In the genomic region with DNA sequence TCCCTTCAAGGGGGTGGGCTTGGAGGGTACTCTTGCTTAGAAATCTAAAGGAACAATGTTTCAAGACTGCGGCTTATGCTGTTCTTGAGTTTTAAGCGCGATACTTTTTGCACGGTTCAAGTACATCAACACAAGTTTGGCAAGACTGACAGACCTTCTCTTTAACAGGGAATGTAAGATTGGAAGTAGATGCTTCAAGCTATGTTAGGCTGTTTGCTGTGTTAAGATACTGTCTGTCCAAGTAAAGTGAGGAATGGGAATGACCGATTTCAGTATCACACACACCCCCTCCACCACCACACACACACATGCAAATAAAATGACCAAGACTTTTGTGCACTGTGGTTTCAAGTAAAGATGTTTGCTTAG, we compare ENCODE assay signal across 9 mouse cellular contexts. TPM values are rescaled to one million over a fixed set of nuclear protein-coding genes. Genes with fewer than 3 reads are reported as not detected.
DNase-seq lines count a peak whose midpoint lies in the region; ATAC-seq and TF ChIP-seq lines count a peak whose summit lies in the region.
"Had no signal": no experiment of that assay in that cellular context is flagged by ENCODE, and none has a peak within 500 bp of the region (broad histone marks: within the 10 kb centered on the region; RNA-seq: fewer than 3 reads in every experiment).

No protein-coding gene starts in this region.

- H3K4me1 ChIP-seq in liver, embryonic 13.5 days (replicated peaks): 0 out of 2 replicates have a peak, but pooled peaks cover 2% of the 10 kb centered on the region
- no peaks in the 10 kb centered on the region for H3K4me1 ChIP-seq in stomach, postnatal 0 days (replicated peaks; ENCODE audit: control insufficient read depth, insufficient read depth)
- no peaks in the 10 kb centered on the region for H3K4me1 ChIP-seq in lung, adult 2 months (ENCODE audit: control insufficient read depth, insufficient read depth, low read length)

- no peaks in the 10 kb centered on the region for H3K9me3 ChIP-seq in liver, embryonic 13.5 days (replicated peaks)
- no peaks in the 10 kb centered on the region for H3K9me3 ChIP-seq in stomach, postnatal 0 days (ENCODE audit: control insufficient read depth, low read length)

- WGBS in liver, embryonic 13.5 days (ENCODE audit: insufficient replicate concordance): 11% methylated on average over 5 of the region's 5 CpGs
- 6% methylated on average over 5 of the region's 5 CpGs for WGBS in stomach, postnatal 0 days
- WGBS in lung, adult 2 months: 11% methylated on average over 5 of the region's 5 CpGs

- H3K27me3 ChIP-seq in liver, embryonic 13.5 days: peaks cover 20% of the 10 kb centered on the region
- no peaks in the 10 kb centered on the region for H3K27me3 ChIP-seq in stomach, postnatal 0 days (ENCODE audit: control insufficient read depth, insufficient read depth, low read length)

- no peak for TF ChIP-seq POLR2A in lung, adult 2 months (IDR thresholded peaks at IDR 0.05; ENCODE audit: borderline replicate concordance, extremely low read depth, low read depth, low read length)

- H3K4me2 ChIP-seq in liver, embryonic 13.5 days: peak overlapping the region; percentile 67
- H3K4me2 ChIP-seq in stomach, postnatal 0 days (replicated peaks; ENCODE audit: low read depth): peak overlapping the region; percentile 96

- H3K27ac ChIP-seq in gastrocnemius, adult 2 months: no peak overlapping the region
- H3K27ac ChIP-seq in liver, embryonic 13.5 days: no peak overlapping the region
- no peak overlapping the region for H3K27ac ChIP-seq in stomach, postnatal 0 days (replicated peaks)

- H3K9ac ChIP-seq in liver, embryonic 13.5 days: no peak overlapping the region
- H3K9ac ChIP-seq in stomach, postnatal 0 days (ENCODE audit: low read length): peak overlapping the region; percentile 50; the same call in 1 of the 2 replicates

- DNase-seq in gastrocnemius, adult 2 months: no peak
- DNase-seq in gastrocnemius, postnatal 25 days: no peak
- DNase-seq in retina, adult 2 months (ENCODE audit: low read depth, low spot score): peak; percentile 20
- DNase-seq in retina, embryonic 14.5 days (ENCODE audit: low spot score): no peak
- DNase-seq in liver, embryonic 13.5 days: no peak
- no peak for DNase-seq in stomach, postnatal 0 days (ENCODE audit: low spot score)
- no peak for DNase-seq in layer of hippocampus, adult 11-12 months (ENCODE audit: low spot score)
- no peak for DNase-seq in lung, adult 2 months

- ATAC-seq in liver, embryonic 13.5 days (ENCODE audit: low read depth): no peak
- no peak for ATAC-seq in stomach, postnatal 0 days (ENCODE audit: low FRiP score, low TSS enrichment)

- no peak for TF ChIP-seq CTCF in gastrocnemius, adult 2 months (IDR thresholded peaks at IDR 0.05)
- TF ChIP-seq CTCF in stomach, postnatal 0 days (IDR thresholded peaks at IDR 0.05; ENCODE audit: low read depth): no peak
- no peak for TF ChIP-seq CTCF in lung, adult 2 months (IDR thresholded peaks at IDR 0.05; ENCODE audit: insufficient read depth, low read length)

- no peaks in the 10 kb centered on the region for H3K36me3 ChIP-seq in liver, embryonic 13.5 days
- no peaks in the 10 kb centered on the region for H3K36me3 ChIP-seq in stomach, postnatal 0 days (ENCODE audit: control insufficient read depth, insufficient read depth, low read length)

- H3K4me3 ChIP-seq in gastrocnemius, adult 2 months: peak overlapping the region; percentile 71
- peak overlapping the region; percentile 55 for H3K4me3 ChIP-seq in liver, embryonic 13.5 days (replicated peaks)
- H3K4me3 ChIP-seq in stomach, postnatal 0 days (ENCODE audit: low read depth, low read length): peak overlapping the region; percentile 58
- no peak overlapping the region for H3K4me3 ChIP-seq in lung, adult 2 months (replicated peaks; ENCODE audit: extremely low read depth, low read depth, low read length)

- intact Hi-C loops in gastrocnemius, adult 2 months (cut with DNase I): no loop called here

- no peak for TF ChIP-seq EP300 in stomach, postnatal 0 days (optimal IDR thresholded peaks at IDR 0.05)

RNA-seq across cellular contexts. Expression of a gene that starts 0.3 kb away (rescaled TPM):
- total RNA-seq in gastrocnemius, adult 2 months (2021): not detected
- total RNA-seq in gastrocnemius, postnatal 25 days (2021): not detected
- polyA plus RNA-seq in liver, embryonic 13.5 days (2015; fragmentation: Nextera tagmentation; extraction: Ambion mirVana): 0.54 and 0.70 TPM in 2 replicates
- 15.3 and 18.5 TPM in 2 replicates for polyA plus RNA-seq in stomach, postnatal 0 days (2015; fragmentation: Nextera tagmentation; extraction: Ambion mirVana)
- 0.05 and 0.29 TPM in 2 replicates for polyA plus RNA-seq in lung, adult 2 months (2012; rRNA removed)
- total RNA-seq: gastrocnemius, adult 8-10 months had no signal

RNA-seq across cellular contexts. Expression of a gene that starts 45.5 kb away (rescaled TPM):
- not detected for total RNA-seq in gastrocnemius, adult 2 months (2021)
- total RNA-seq in gastrocnemius, postnatal 25 days (2021): not detected
- not detected in 2 replicates for polyA plus RNA-seq in liver, embryonic 13.5 days (2015; fragmentation: Nextera tagmentation; extraction: Ambion mirVana)
- polyA plus RNA-seq in stomach, postnatal 0 days (2015; fragmentation: Nextera tagmentation; extraction: Ambion mirVana): 0.10 and 0.13 TPM in 2 replicates
- 0.19 and 0.21 TPM in 2 replicates for polyA plus RNA-seq in lung, adult 2 months (2012; rRNA removed)
- total RNA-seq: gastrocnemius, adult 8-10 months had no signal
